Mouse (Mus musculus) adrenal gland, postnatal 4 days (tissue): Measurements from ENCODE around the gene Nom1. TPM values are rescaled to one million over a fixed set of nuclear protein-coding genes. Genes with fewer than 3 reads are reported as not detected.

Source experiments
- total RNA-seq, 2 experiments: library from RNA; stranded (reverse); gene quantifications; 2 replicates each; pipeline ENCODE4 v1.2.3; 2021

Nom1 gene
- total RNA-seq, 2 experiments from 2014 or later = 45.0 to 50.9 TPM

Other genes starting within 250 kb of the Nom1 start
- gene Rnf32, start 238.7 kb upstream of the Nom1 start, total RNA-seq = 1 to 10 TPM; 3.4 to 4.8 TPM
- gene Lmbr1, start 56.3 kb upstream of the Nom1 start, total RNA-seq = 10 to 100 TPM; 11.9 to 15.2 TPM
- under 1 TPM in 1 of 2 experiments, not detected in 1; 0.34 TPM for gene Mnx1, start 43.8 kb downstream of the Nom1 start, total RNA-seq
- gene Ube3c, start 134.6 kb downstream of the Nom1 start, total RNA-seq = 10 to 100 TPM; 46.2 to 49.5 TPM